Mouse (Mus musculus) midbrain, postnatal 0 days (tissue): ENCODE results near the gene Slc22a12. TPM values are rescaled to one million over a fixed set of nuclear protein-coding genes. Genes with fewer than 3 reads are reported as not detected.

ENCODE experiments used
- ATAC-seq: fragments of 200-750 bp; cut with Nextera tagmentation; 2 replicates; pipeline ENCODE4 v1.8.0; 2017; ENCODE audit warnings: moderate number of reproducible peaks, mild to moderate bottlenecking, moderate TSS enrichment, moderate library complexity; ENCODE audit not compliant: low FRiP score
- DNase-seq: peaks from one replicate; pipeline ENCODE4 v3.0.0-alpha.2; 2015; ENCODE audit warnings: low spot score
- H3K27ac ChIP-seq: fragments of 300-500 bp; sonication (generic); 2 replicates; pipeline ENCODE4 v1.5.1; 2014; ENCODE audit warnings: low read depth, mild to moderate bottlenecking, low read length, mixed read lengths
- H3K27me3 ChIP-seq: fragments of 300-500 bp; sonication (generic); 2 replicates; pipeline ENCODE4 v1.6.1; 2014; ENCODE audit warnings: low read length, control low read depth, mixed read lengths; ENCODE audit not compliant: insufficient read depth
- H3K36me3 ChIP-seq: fragments of 300-500 bp; sonication (generic); 2 replicates; pipeline ENCODE4 v1.6.1; 2014; ENCODE audit warnings: low read length, control low read depth, mixed read lengths; ENCODE audit not compliant: insufficient read depth
- H3K4me1 ChIP-seq: fragments of 300-500 bp; sonication (generic); 2 replicates; pipeline ENCODE4 v1.6.1; 2014; ENCODE audit warnings: mild to moderate bottlenecking, control low read depth, antibody characterized with exemption, low read length, mixed read lengths; ENCODE audit not compliant: insufficient read depth
- H3K4me2 ChIP-seq: fragments of 300-500 bp; sonication (generic); 2 replicates; pipeline ENCODE4 v1.6.1; 2014; ENCODE audit warnings: low read depth, mild to moderate bottlenecking, low read length, mixed read lengths; ENCODE audit not compliant: poor library complexity, severe bottlenecking
- H3K4me3 ChIP-seq: fragments of 300-500 bp; sonication (generic); 2 replicates; pipeline ENCODE4 v1.5.1; 2014; ENCODE audit warnings: low read depth, mild to moderate bottlenecking, low read length, moderate library complexity
- H3K9ac ChIP-seq: fragments of 300-500 bp; sonication (generic); replicated peaks from 2 replicates; pipeline ENCODE4 v1.6.1; 2014; ENCODE audit warnings: mild to moderate bottlenecking, low read length, moderate library complexity, mixed read lengths; ENCODE audit not compliant: poor library complexity, severe bottlenecking
- H3K9me3 ChIP-seq: fragments of 300-500 bp; sonication (generic); 2 replicates; pipeline ENCODE4 v1.6.1; 2016; ENCODE audit warnings: low read length, control low read depth
- CTCF ChIP-seq: IDR thresholded peaks from 2 replicates; pipeline ENCODE4 v1.5.1; 2016; ENCODE audit warnings: antibody characterized with exemption, mild to moderate bottlenecking
- WGBS: fragments of 180-500 bp; shearing (Covaris S2); extraction: QIAGEN DNeasy Blood & Tissue Kit; methylation state at CpG from one replicate; pipeline ENCODE4 v1.1.7; 2014; 5-methylcytosine and 5-hydroxymethylcytosine counted together
- polyA plus RNA-seq: library from polyadenylated mRNA; unstranded; fragments of >200 nt; fragmentation: Nextera tagmentation; extraction: Ambion mirVana; gene quantifications from 2 replicates; pipeline ENCODE4 v1.2.1, GENCODE M21; 2015
- total RNA-seq: library from RNA; depleted of rRNA; stranded (reverse); fragments of >200 nt; gene quantifications from 2 replicates; pipeline ENCODE4 v1.2.3, GENCODE M21; 2014

Slc22a12 gene
- total and polyA plus RNA-seq, 2 experiments from 2014 or later, result 0.57 to 0.71 TPM

- DNase-seq (peak; percentile 58), ATAC-seq (no peak)
- H3K27ac ChIP-seq, result peak overlapping the region; percentile 38; the same call in 1 of the 2 replicates
- no peak overlapping the region; the same call in 1 of the 2 replicates for H3K4me3 ChIP-seq
- H3K36me3 ChIP-seq, result peaks cover 8% of the 10 kb centered on the region; the same call in 1 of the 2 replicates
- no peak for TF ChIP-seq CTCF
- no peak overlapping the region for H3K9ac ChIP-seq
- WGBS, result 10% methylated on average over 8 of the region's 13 CpGs
- no peaks in the 10 kb centered on the region for H3K27me3 ChIP-seq
- H3K9me3 ChIP-seq, result no peaks in the 10 kb centered on the region
- peaks cover 12% of the 10 kb centered on the region; the same call in 1 of the 2 replicates for H3K4me1 ChIP-seq
- peak overlapping the region; percentile 45; the same call in 1 of the 2 replicates for H3K4me2 ChIP-seq
Observed at GRCm38 (mm10) chr19:6532656-6533055, 10.2 kb downstream of the Slc22a12 start.

- Histone ChIP-seq H3K4me1 (peaks cover 12% of the 10 kb centered on the region; the same call in 1 of the 2 replicates), H3K27me3 (no peaks in the 10 kb centered on the region), H3K36me3 (peaks cover 12% of the 10 kb centered on the region; the same call in 1 of the 2 replicates), H3K9me3 (no peaks in the 10 kb centered on the region), H3K4me2 (peak overlapping the region; percentile 45), H3K27ac (peak overlapping the region; percentile 66), H3K9ac (peak overlapping the region; percentile 55), H3K4me3 (peak overlapping the region; percentile 19; the same call in 1 of the 2 replicates)
- TF ChIP-seq CTCF, result no peak
- 9% methylated on average over 35 of the region's 36 CpGs for WGBS
- DNase-seq (no peak), ATAC-seq (no peak)
Observed at GRCm38 (mm10) chr19:6531832-6532471, 10.9 kb downstream of the Slc22a12 start.

GRCm38 (mm10) chr19:6531011-6531631, 11.7 kb downstream of the Slc22a12 start:
- no peaks in the 10 kb centered on the region for H3K9me3 ChIP-seq
- peak overlapping the region; percentile 19 for H3K4me3 ChIP-seq
- peaks cover 12% of the 10 kb centered on the region; the same call in 1 of the 2 replicates for H3K4me1 ChIP-seq
- H3K27ac ChIP-seq, result peak overlapping the region; percentile 66
- WGBS, result 5% methylated on average over 55 of the region's 56 CpGs
- H3K36me3 ChIP-seq, result peaks cover 18% of the 10 kb centered on the region
- peak overlapping the region; percentile 45 for H3K4me2 ChIP-seq
- ATAC-seq (no peak), DNase-seq (peak; percentile 52)
- TF ChIP-seq CTCF, result no peak
- peak overlapping the region; percentile 55 for H3K9ac ChIP-seq
- no peaks in the 10 kb centered on the region for H3K27me3 ChIP-seq

GRCm38 (mm10) chr19:6530359-6530758, 12.5 kb downstream of the Slc22a12 start:
- Histone ChIP-seq H3K9ac (no peak overlapping the region), H3K27ac (peak overlapping the region; percentile 47), H3K4me1 (peaks cover 12% of the 10 kb centered on the region; the same call in 1 of the 2 replicates), H3K9me3 (no peaks in the 10 kb centered on the region), H3K4me3 (no peak overlapping the region), H3K4me2 (peak overlapping the region; percentile 18), H3K36me3 (peaks cover 22% of the 10 kb centered on the region), H3K27me3 (no peaks in the 10 kb centered on the region)
- ATAC-seq, result no peak
- WGBS, result 34% methylated on average over 13 of the region's 13 CpGs
- no peak for DNase-seq
- no peak for TF ChIP-seq CTCF

- H3K9ac ChIP-seq, result no peak overlapping the region
- WGBS, result 62% methylated on average over 14 of the region's 14 CpGs
Observed at GRCm38 (mm10) chr19:6529265-6529985, 13.4 kb downstream of the Slc22a12 start.

More at GRCm38 (mm10) chr19:6529265-6529985, 13.4 kb downstream of the Slc22a12 start:
- peak; percentile 69 for DNase-seq
- no peak for ATAC-seq
- peaks cover 29% of the 10 kb centered on the region for H3K36me3 ChIP-seq
- H3K27ac ChIP-seq, result no peak overlapping the region
- H3K9me3 ChIP-seq, result no peaks in the 10 kb centered on the region
- H3K4me1 ChIP-seq, result peaks cover 12% of the 10 kb centered on the region; the same call in 1 of the 2 replicates
- H3K27me3 ChIP-seq, result no peaks in the 10 kb centered on the region
- TF ChIP-seq CTCF, result peak; percentile 36; the same call in 1 of the 2 replicates
- H3K4me3 ChIP-seq, result no peak overlapping the region
- no peak overlapping the region for H3K4me2 ChIP-seq
